Mouse (Mus musculus): ENCODE measurements around the gene H1f0. TPM values are rescaled to one million over a fixed set of nuclear protein-coding genes. Genes with fewer than 3 reads are reported as not detected.

H1f0 gene
- polyA plus RNA-seq (2012; rRNA removed; ENCODE audit: low replicate concordance) = 54.9 and 109 TPM in 2 replicates

GRCm38 (mm10) chr15:79028237-79028738, at the start of gene H1f0:
H1f0 (plus strand) TSS chr15:79028450.

GRCm38 (mm10) chr15:79041585-79041984, 13.3 kb downstream of the H1f0 start, which contains the start of gene Galr3:
Galr3 (plus strand) TSS chr15:79041885.

GRCm38 (mm10) chr15:79062376-79063159, 34.3 kb downstream of the H1f0 start, which contains the start of gene Ankrd54:
Ankrd54 (minus strand) TSS chr15:79062893.

GRCm38 (mm10) chr15:79074913-79075532, 46.8 kb downstream of the H1f0 start, which contains the start of gene Eif3l:
Eif3l (plus strand) TSS chr15:79075179.

Other genes with a start within 250 kb of the H1f0 start
- gene Card10, start 225.4 kb upstream of the H1f0 start, polyA plus RNA-seq (2012; rRNA removed; ENCODE audit: low replicate concordance) = 43.6 and 44.1 TPM in 2 replicates
- 114 and 140 TPM in 2 replicates for gene Cdc42ep1, start 185.8 kb upstream of the H1f0 start, polyA plus RNA-seq (2012; rRNA removed; ENCODE audit: low replicate concordance)
- gene Lgals2, start 172.9 kb upstream of the H1f0 start, polyA plus RNA-seq (2012; rRNA removed; ENCODE audit: low replicate concordance) = not detected in 2 replicates
- gene Gga1, start 151.3 kb upstream of the H1f0 start, polyA plus RNA-seq (2012; rRNA removed; ENCODE audit: low replicate concordance) = 83.0 and 149 TPM in 2 replicates
- gene Gm49510, start 128.8 kb upstream of the H1f0 start, polyA plus RNA-seq (2012; rRNA removed; ENCODE audit: low replicate concordance) = 0.09 TPM in 1 of 2 replicates, not detected in the other
- gene Sh3bp1, start 128.7 kb upstream of the H1f0 start, polyA plus RNA-seq (2012; rRNA removed; ENCODE audit: low replicate concordance) = 123 and 282 TPM in 2 replicates
- gene Pdxp, start 114.5 kb upstream of the H1f0 start, polyA plus RNA-seq (2012; rRNA removed; ENCODE audit: low replicate concordance) = 7.8 and 22.8 TPM in 2 replicates
- 905 and 1,106 TPM in 2 replicates for gene Lgals1, start 101.7 kb upstream of the H1f0 start, polyA plus RNA-seq (2012; rRNA removed; ENCODE audit: low replicate concordance)
- gene Nol12, start 93.5 kb upstream of the H1f0 start, polyA plus RNA-seq (2012; rRNA removed; ENCODE audit: low replicate concordance) = 19.9 and 29.9 TPM in 2 replicates
- gene Triobp, start 80.7 kb upstream of the H1f0 start, polyA plus RNA-seq (2012; rRNA removed; ENCODE audit: low replicate concordance) = 62.5 and 82.9 TPM in 2 replicates
- gene Galr3, start 13.4 kb downstream of the H1f0 start, polyA plus RNA-seq (2012; rRNA removed; ENCODE audit: low replicate concordance) = 0.22 and 2.2 TPM in 2 replicates
- gene Ankrd54, start 34.4 kb downstream of the H1f0 start, polyA plus RNA-seq (2012; rRNA removed; ENCODE audit: low replicate concordance) = 50.2 and 76.0 TPM in 2 replicates
- 133 and 209 TPM in 2 replicates for gene Eif3l, start 46.7 kb downstream of the H1f0 start, polyA plus RNA-seq (2012; rRNA removed; ENCODE audit: low replicate concordance)
- gene Micall1, start 80.4 kb downstream of the H1f0 start, polyA plus RNA-seq (2012; rRNA removed; ENCODE audit: low replicate concordance) = 31.8 and 55.0 TPM in 2 replicates
- 30.3 and 37.2 TPM in 2 replicates for gene Polr2f, start 112.6 kb downstream of the H1f0 start, polyA plus RNA-seq (2012; rRNA removed; ENCODE audit: low replicate concordance)
- gene 1700088E04Rik, start 112.8 kb downstream of the H1f0 start, polyA plus RNA-seq (2012; rRNA removed; ENCODE audit: low replicate concordance) = 1.7 and 2.4 TPM in 2 replicates
- 49.5 and 61.8 TPM in 2 replicates for gene Sox10, start 136.8 kb downstream of the H1f0 start, polyA plus RNA-seq (2012; rRNA removed; ENCODE audit: low replicate concordance)
- 24.4 and 24.7 TPM in 2 replicates for gene Pick1, start 200.7 kb downstream of the H1f0 start, polyA plus RNA-seq (2012; rRNA removed; ENCODE audit: low replicate concordance)
- 0.16 TPM in 1 of 2 replicates, not detected in the other for gene Gm49486, start 200.9 kb downstream of the H1f0 start, polyA plus RNA-seq (2012; rRNA removed; ENCODE audit: low replicate concordance)
- 0.39 and 0.56 TPM in 2 replicates for gene Slc16a8, start 226.3 kb downstream of the H1f0 start, polyA plus RNA-seq (2012; rRNA removed; ENCODE audit: low replicate concordance)

Measured in mammary gland, adult 2 months (tissue).